Mouse (Mus musculus) embryonic facial prominence, embryonic 11.5 days (tissue): ENCODE results near the gene Plxna1. TPM values are rescaled to one million over a fixed set of nuclear protein-coding genes. Genes with fewer than 3 reads are reported as not detected.

Experiments
- ATAC-seq: fragments of 200-750 bp; cut with Nextera tagmentation; replicated peaks from 2 replicates; pipeline ENCODE4 v1.8.0; 2017; ENCODE audit warnings: low read depth; ENCODE audit not compliant: insufficient number of reproducible peaks, low FRiP score, low TSS enrichment
- DNase-seq: peaks from one replicate; pipeline ENCODE4 v3.0.0-alpha.2; 2015; ENCODE audit warnings: low spot score
- H3K27ac ChIP-seq: fragments of 300-500 bp; sonication (generic); replicated peaks from 2 replicates; pipeline ENCODE4 v1.5.1; 2014; ENCODE audit warnings: mild to moderate bottlenecking, low read depth, low read length, control low read depth
- H3K27me3 ChIP-seq: fragments of 300-500 bp; sonication (generic); 2 replicates; pipeline ENCODE4 v1.6.1; 2014; ENCODE audit warnings: mild to moderate bottlenecking, low read length, moderate library complexity, mixed read lengths; ENCODE audit not compliant: control insufficient read depth, insufficient read depth
- H3K36me3 ChIP-seq: fragments of 300-500 bp; sonication (generic); replicated peaks from 2 replicates; pipeline ENCODE4 v1.6.1; 2014; ENCODE audit warnings: low read depth, mild to moderate bottlenecking, low read length, moderate library complexity, mixed read lengths; ENCODE audit not compliant: control insufficient read depth, insufficient read depth
- H3K4me1 ChIP-seq: fragments of 300-500 bp; sonication (generic); 2 replicates; pipeline ENCODE4 v1.6.1; 2014; ENCODE audit warnings: low read length, mixed read lengths; ENCODE audit not compliant: control insufficient read depth, insufficient read depth
- H3K4me2 ChIP-seq: fragments of 300-500 bp; sonication (generic); 2 replicates; pipeline ENCODE4 v1.6.1; 2014; ENCODE audit warnings: low read depth, mild to moderate bottlenecking, control low read depth, low read length, moderate library complexity
- H3K4me3 ChIP-seq: fragments of 300-500 bp; sonication (generic); 2 replicates; pipeline ENCODE4 v1.5.1; 2014; ENCODE audit warnings: low read depth, low read length, control low read depth
- H3K9ac ChIP-seq: fragments of 300-500 bp; sonication (generic); replicated peaks from 2 replicates; pipeline ENCODE4 v1.6.1; 2014; ENCODE audit warnings: mild to moderate bottlenecking, control low read depth, low read length
- H3K9me3 ChIP-seq: fragments of 300-500 bp; sonication (generic); replicated peaks from 2 replicates; pipeline ENCODE4 v1.6.1; 2016; ENCODE audit warnings: mild to moderate bottlenecking, low read length, inconsistent platforms, mixed read lengths; ENCODE audit not compliant: control insufficient read depth
- WGBS: fragments of 180-500 bp; shearing (Covaris S2); extraction: QIAGEN DNeasy Blood & Tissue Kit; methylation state at CpG from one replicate; pipeline ENCODE4 v1.1.7; 2014; 5-methylcytosine and 5-hydroxymethylcytosine counted together
- polyA plus RNA-seq: library from polyadenylated mRNA; unstranded; fragments of >200 nt; fragmentation: Nextera tagmentation; extraction: Ambion mirVana; gene quantifications from 2 replicates; pipeline ENCODE4 v1.2.1, GENCODE M21; 2014

Gene Plxna1
- polyA plus RNA-seq, 1 experiment from 2014 or later: 15.9 TPM

GRCm38 (mm10) chr6:89399564-89399963 is 37.1 kb upstream of the Plxna1 start:
- 89% methylated on average over 1 of the region's 1 CpGs for WGBS
- H3K9ac ChIP-seq: no peak overlapping the region
- DNase-seq: no peak
- no peaks in the 10 kb centered on the region for H3K9me3 ChIP-seq
- H3K27ac ChIP-seq: no peak overlapping the region
- H3K27me3 ChIP-seq: no peaks in the 10 kb centered on the region
- H3K36me3 ChIP-seq: no peaks in the 10 kb centered on the region
- no peak overlapping the region for H3K4me2 ChIP-seq
- H3K4me1 ChIP-seq: no peaks in the 10 kb centered on the region
- ATAC-seq: no peak
- no peak overlapping the region for H3K4me3 ChIP-seq

- Histone ChIP-seq H3K4me2 (no peak overlapping the region), H3K9me3 (no peaks in the 10 kb centered on the region), H3K9ac (no peak overlapping the region), H3K4me1 (no peaks in the 10 kb centered on the region), H3K27ac (no peak overlapping the region), H3K4me3 (no peak overlapping the region), H3K36me3 (no peaks in the 10 kb centered on the region), H3K27me3 (no peaks in the 10 kb centered on the region)
- no peak for DNase-seq
- 79% methylated on average over 4 of the region's 4 CpGs for WGBS
- no peak for ATAC-seq
Observed at GRCm38 (mm10) chr6:89397919-89398318, 35.5 kb upstream of the Plxna1 start.

GRCm38 (mm10) chr6:89393820-89394219 is 31.4 kb upstream of the Plxna1 start:
- WGBS: 81% methylated on average over 2 of the region's 2 CpGs
- no peak for DNase-seq
- no peak overlapping the region for H3K4me3 ChIP-seq
- no peaks in the 10 kb centered on the region for H3K36me3 ChIP-seq
- no peaks in the 10 kb centered on the region for H3K4me1 ChIP-seq
- H3K9me3 ChIP-seq: no peaks in the 10 kb centered on the region
- H3K9ac ChIP-seq: no peak overlapping the region
- H3K27me3 ChIP-seq: no peaks in the 10 kb centered on the region
- no peak for ATAC-seq
- no peak overlapping the region for H3K27ac ChIP-seq
- H3K4me2 ChIP-seq: no peak overlapping the region

- Histone ChIP-seq H3K27me3 (no peaks in the 10 kb centered on the region), H3K9me3 (no peaks in the 10 kb centered on the region), H3K4me3 (no peak overlapping the region), H3K9ac (no peak overlapping the region), H3K36me3 (no peaks in the 10 kb centered on the region), H3K27ac (no peak overlapping the region), H3K4me2 (no peak overlapping the region), H3K4me1 (no peaks in the 10 kb centered on the region)
- 96% methylated on average over 2 of the region's 2 CpGs for WGBS
- ATAC-seq (no peak), DNase-seq (no peak)
Observed at GRCm38 (mm10) chr6:89392213-89392612, 29.8 kb upstream of the Plxna1 start.

- 84% methylated on average over 7 of the region's 7 CpGs for WGBS
- no peaks in the 10 kb centered on the region for H3K9me3 ChIP-seq
- no peaks in the 10 kb centered on the region for H3K27me3 ChIP-seq
- no peak overlapping the region for H3K4me3 ChIP-seq
- H3K9ac ChIP-seq: no peak overlapping the region
- H3K4me1 ChIP-seq: no peaks in the 10 kb centered on the region
- ATAC-seq (no peak), DNase-seq (no peak)
- H3K36me3 ChIP-seq: no peaks in the 10 kb centered on the region
- no peak overlapping the region for H3K27ac ChIP-seq
- H3K4me2 ChIP-seq: no peak overlapping the region
Observed at GRCm38 (mm10) chr6:89389771-89390170, 27.4 kb upstream of the Plxna1 start.

GRCm38 (mm10) chr6:89386956-89387355 is 24.5 kb upstream of the Plxna1 start:
- H3K36me3 ChIP-seq: no peaks in the 10 kb centered on the region
- H3K9ac ChIP-seq: no peak overlapping the region
- ATAC-seq (no peak), DNase-seq (no peak)
- H3K4me3 ChIP-seq: no peak overlapping the region
- H3K4me2 ChIP-seq: no peak overlapping the region
- no peaks in the 10 kb centered on the region for H3K27me3 ChIP-seq
- no peaks in the 10 kb centered on the region for H3K9me3 ChIP-seq
- 69% methylated on average over 1 of the region's 1 CpGs for WGBS
- H3K27ac ChIP-seq: no peak overlapping the region
- H3K4me1 ChIP-seq: no peaks in the 10 kb centered on the region

- ATAC-seq (no peak), DNase-seq (no peak)
- Histone ChIP-seq H3K9ac (no peak overlapping the region), H3K27ac (no peak overlapping the region), H3K4me1 (no peaks in the 10 kb centered on the region), H3K4me3 (no peak overlapping the region), H3K27me3 (no peaks in the 10 kb centered on the region), H3K4me2 (no peak overlapping the region), H3K36me3 (no peaks in the 10 kb centered on the region), H3K9me3 (no peaks in the 10 kb centered on the region)
- WGBS: 82% methylated on average over 2 of the region's 2 CpGs
Observed at GRCm38 (mm10) chr6:89384699-89385098, 22.3 kb upstream of the Plxna1 start.

- H3K4me1 ChIP-seq: no peaks in the 10 kb centered on the region
- no peak overlapping the region for H3K27ac ChIP-seq
- H3K4me3 ChIP-seq: no peak overlapping the region
- H3K9me3 ChIP-seq: no peaks in the 10 kb centered on the region
- no peaks in the 10 kb centered on the region for H3K36me3 ChIP-seq
- H3K9ac ChIP-seq: no peak overlapping the region
- DNase-seq: no peak
- no peaks in the 10 kb centered on the region for H3K27me3 ChIP-seq
- H3K4me2 ChIP-seq: no peak overlapping the region
- ATAC-seq: no peak
- 11% methylated on average over 5 of the region's 5 CpGs for WGBS
Observed at GRCm38 (mm10) chr6:89381851-89382250, 19.4 kb upstream of the Plxna1 start.
